Comparison of ENCODE assay signal across 8 mouse cellular contexts in genomic region chr1:154281438-154281837, GRCm38 (mm10).
DNase-seq lines count a peak whose midpoint lies in the region; ATAC-seq and TF ChIP-seq lines count a peak whose summit lies in the region.

No protein-coding gene starts in this region.

- H3K4me1 ChIP-seq in spleen, adult 2 months (ENCODE audit: control insufficient read depth, insufficient read depth, insufficient read length) = no peaks in the 10 kb centered on the region
- no peaks in the 10 kb centered on the region for H3K4me1 ChIP-seq in forebrain, embryonic 13.5 days
- H3K4me1 ChIP-seq in limb, embryonic 11.5 days (ENCODE audit: control insufficient read depth, insufficient read depth, low read length) = no peaks in the 10 kb centered on the region

- no peaks in the 10 kb centered on the region for H3K27me3 ChIP-seq in spleen, adult 2 months (ENCODE audit: control insufficient read depth, insufficient read depth, low read length)
- H3K27me3 ChIP-seq in forebrain, embryonic 13.5 days = no peaks in the 10 kb centered on the region
- H3K27me3 ChIP-seq in limb, embryonic 11.5 days (ENCODE audit: control insufficient read depth, insufficient read depth, low read length) = no peaks in the 10 kb centered on the region

- no peaks in the 10 kb centered on the region for H3K9me3 ChIP-seq in forebrain, embryonic 13.5 days (replicated peaks)
- no peaks in the 10 kb centered on the region for H3K9me3 ChIP-seq in limb, embryonic 11.5 days (ENCODE audit: control insufficient read depth, low read length)

- no peaks in the 10 kb centered on the region for H3K36me3 ChIP-seq in spleen, adult 2 months (ENCODE audit: control insufficient read depth, insufficient read depth, low read length)
- H3K36me3 ChIP-seq in forebrain, embryonic 13.5 days (ENCODE audit: poor library complexity, severe bottlenecking) = no peaks in the 10 kb centered on the region
- no peaks in the 10 kb centered on the region for H3K36me3 ChIP-seq in limb, embryonic 11.5 days (ENCODE audit: control insufficient read depth, insufficient read depth, low read length)

- no peak overlapping the region for H3K9ac ChIP-seq in forebrain, embryonic 13.5 days
- no peak overlapping the region for H3K9ac ChIP-seq in limb, embryonic 11.5 days (ENCODE audit: low read length)

- no peak for TF ChIP-seq POLR2A in spleen, adult 2 months (IDR thresholded peaks at IDR 0.05; ENCODE audit: low read depth, low read length)

- DNase-seq in spleen, adult 2 months (ENCODE audit: low read depth in 1 of 2, low spot score in 2 of 2) = no peak
- no peak for DNase-seq in spleen, postnatal 14 days (ENCODE audit: low spot score in 2 of 2)
- peak; percentile 3 for DNase-seq in c-Kit-positive CD71-positive TER-119-negative erythroid progenitor cells, embryonic 14.5 days (ENCODE audit: low read depth)
- DNase-seq in kidney, adult 8-10 months = peak; percentile 6 to 36
- peak; percentile 71 for DNase-seq in limb, embryonic 11.5 days (ENCODE audit: low spot score)
- peak; percentile 56 for DNase-seq in ovary, postnatal 14 days (ENCODE audit: low spot score)
- no peak for DNase-seq in adipocyte (ENCODE audit: low spot score)

- H3K4me3 ChIP-seq in spleen, adult 2 months (ENCODE audit: extremely low read depth, insufficient read depth, insufficient read length) = no peak overlapping the region
- no peak overlapping the region for H3K4me3 ChIP-seq in forebrain, embryonic 13.5 days
- no peak overlapping the region for H3K4me3 ChIP-seq in limb, embryonic 11.5 days (ENCODE audit: low read depth, low read length)

- H3K27ac ChIP-seq in spleen, adult 2 months (ENCODE audit: insufficient read depth, low read length) = no peak overlapping the region
- H3K27ac ChIP-seq in forebrain, embryonic 13.5 days = no peak overlapping the region
- H3K27ac ChIP-seq in limb, embryonic 11.5 days (replicated peaks; ENCODE audit: low read depth, low read length) = no peak overlapping the region

- WGBS in spleen, adult 2 months = 25% methylated on average over 8 of the region's 8 CpGs
- 21% methylated on average over 8 of the region's 8 CpGs for WGBS in forebrain, embryonic 13.5 days
- 19% methylated on average over 8 of the region's 8 CpGs for WGBS in limb, embryonic 11.5 days

- ATAC-seq in forebrain, embryonic 13.5 days = peak; percentile 80
- ATAC-seq in limb, embryonic 11.5 days (ENCODE audit: insufficient number of reproducible peaks, low FRiP score, low TSS enrichment, low read depth) = 0 out of 2 replicates have a peak, but pooled peaks have one; percentile 44

- no peak overlapping the region for H3K4me2 ChIP-seq in forebrain, embryonic 13.5 days
- no peak overlapping the region for H3K4me2 ChIP-seq in limb, embryonic 11.5 days (ENCODE audit: low read depth, severe bottlenecking)

- peak; percentile 21; the same call in 1 of the 2 replicates for TF ChIP-seq CTCF in spleen, adult 2 months (IDR thresholded peaks at IDR 0.05; ENCODE audit: extremely low read depth, insufficient read depth, insufficient read length, insufficient replicate concordance)

Comparison
In these comparisons a context has a peak if more than half of its experiments do, and no peak if none do; other contexts are left out.
1. DNase-seq: peak in c-Kit-positive CD71-positive TER-119-negative erythroid progenitor cells, embryonic 14.5 days (single experiment), kidney, adult 8-10 months (2 of 2), limb, embryonic 11.5 days (single experiment) and ovary, postnatal 14 days (single experiment); none in spleen, adult 2 months (0 of 2), spleen, postnatal 14 days (0 of 2) and adipocyte (single experiment).